Mouse (Mus musculus) embryonic facial prominence, embryonic 15.5 days (tissue): ENCODE data around the gene Glyatl3. TPM values are rescaled to one million over a fixed set of nuclear protein-coding genes. Genes with fewer than 3 reads are reported as not detected.

Experiments used
- ATAC-seq: fragments of 200-750 bp; cut with Nextera tagmentation; 2 replicates; pipeline ENCODE4 v1.8.0; 2017; ENCODE audit warnings: low read depth, moderate TSS enrichment; ENCODE audit not compliant: insufficient number of reproducible peaks, low FRiP score, low TSS enrichment
- H3K27ac ChIP-seq: fragments of 300-500 bp; sonication (generic); replicated peaks from 2 replicates; pipeline ENCODE4 v1.5.1; 2015; ENCODE audit warnings: mild to moderate bottlenecking, inconsistent platforms
- H3K27me3 ChIP-seq: fragments of 300-500 bp; sonication (generic); 2 replicates; pipeline ENCODE4 v1.6.1; 2015; ENCODE audit warnings: inconsistent platforms
- H3K36me3 ChIP-seq: fragments of 300-500 bp; sonication (generic); 2 replicates; pipeline ENCODE4 v1.6.1; 2015; ENCODE audit warnings: mild to moderate bottlenecking, inconsistent platforms
- H3K4me1 ChIP-seq: fragments of 300-500 bp; sonication (generic); 2 replicates; pipeline ENCODE4 v1.6.1; 2015; ENCODE audit warnings: inconsistent platforms
- H3K4me2 ChIP-seq: fragments of 300-500 bp; sonication (generic); replicated peaks from 2 replicates; pipeline ENCODE4 v1.6.1; 2015; ENCODE audit warnings: mild to moderate bottlenecking, inconsistent platforms
- H3K4me3 ChIP-seq: fragments of 300-500 bp; sonication (generic); replicated peaks from 2 replicates; pipeline ENCODE4 v1.5.1; 2015; ENCODE audit warnings: mild to moderate bottlenecking, inconsistent platforms
- H3K9ac ChIP-seq: fragments of 300-500 bp; sonication (generic); 2 replicates; pipeline ENCODE4 v1.6.1; 2015; ENCODE audit warnings: inconsistent platforms
- H3K9me3 ChIP-seq: fragments of 300-500 bp; sonication (generic); replicated peaks from 2 replicates; pipeline ENCODE4 v1.6.1; 2016; ENCODE audit warnings: inconsistent platforms
- WGBS: fragments of 180-500 bp; shearing (Covaris S2); methylation state at CpG from one replicate; pipeline ENCODE4 v1.1.7; 2015; 5-methylcytosine and 5-hydroxymethylcytosine counted together
- polyA plus RNA-seq: library from polyadenylated mRNA; unstranded; fragments of >200 nt; fragmentation: Nextera tagmentation; extraction: Ambion mirVana; gene quantifications from 2 replicates; pipeline ENCODE4 v1.2.1, GENCODE M21; 2015

The Glyatl3 gene
- 0.45 and 1.7 TPM in 2 replicates for polyA plus RNA-seq

DNA sequence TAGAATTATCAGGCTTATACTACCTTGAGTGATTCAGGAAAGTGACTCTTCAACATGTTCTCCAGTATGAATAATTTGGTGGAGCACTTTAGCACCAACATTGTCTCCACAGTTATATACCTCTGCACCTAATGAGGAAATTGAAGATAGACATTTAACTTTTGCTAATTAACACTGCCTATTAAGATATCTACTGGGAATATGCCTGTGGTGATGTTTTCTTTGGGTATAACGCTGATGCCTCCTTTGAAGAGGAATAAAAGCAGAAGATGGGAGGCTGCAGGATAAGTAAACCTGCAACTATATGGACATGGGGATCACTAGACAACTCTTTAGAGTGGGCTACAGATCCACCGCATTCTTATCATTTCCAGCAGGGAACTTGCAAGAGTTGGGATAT lies at the start of gene Glyatl3:
Gene Glyatl3, minus strand, starts transcription at position 101 of the 400 bp plus-strand sequence.
- ATAC-seq = no peak
- Histone ChIP-seq H3K36me3 (no peaks in the 10 kb centered on the region), H3K4me3 (no peak within 1 kb of the TSS), H3K27me3 (no peaks in the 10 kb centered on the region), H3K4me2 (no peak within 1 kb of the TSS), H3K4me1 (no peaks in the 10 kb centered on the region), H3K27ac (no peak within 1 kb of the TSS), H3K9me3 (no peaks in the 10 kb centered on the region), H3K9ac (no peak within 1 kb of the TSS)
- WGBS = 95% methylated on average over 2 of the region's 2 CpGs

DNA sequence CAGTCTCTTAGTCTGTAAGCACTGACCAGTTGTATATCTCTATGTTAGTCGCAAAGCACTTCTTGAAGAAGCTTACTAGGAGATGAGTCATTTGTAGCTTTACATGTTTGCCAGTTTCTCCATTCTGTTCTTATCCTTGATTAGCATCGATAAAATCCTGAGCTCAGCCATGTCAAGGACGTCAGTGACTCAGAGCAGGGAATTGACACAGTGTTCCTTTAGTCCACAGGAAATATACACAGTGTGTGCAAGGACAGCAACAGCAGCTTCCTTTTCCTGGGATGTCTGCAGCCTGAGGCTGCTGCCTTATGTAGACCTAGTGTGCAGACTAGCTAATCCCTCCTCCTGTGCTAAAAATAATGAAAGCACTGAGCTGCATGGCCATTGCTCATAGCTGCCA lies 34.4 kb upstream of the Glyatl3 start:
- Histone ChIP-seq H3K4me3 (no peak overlapping the region), H3K9me3 (no peaks in the 10 kb centered on the region), H3K27me3 (no peaks in the 10 kb centered on the region), H3K9ac (no peak overlapping the region), H3K4me1 (no peaks in the 10 kb centered on the region), H3K4me2 (no peak overlapping the region), H3K36me3 (peaks cover 29% of the 10 kb centered on the region), H3K27ac (no peak overlapping the region)
- 89% methylated on average over 3 of the region's 3 CpGs for WGBS
- ATAC-seq = no peak

DNA sequence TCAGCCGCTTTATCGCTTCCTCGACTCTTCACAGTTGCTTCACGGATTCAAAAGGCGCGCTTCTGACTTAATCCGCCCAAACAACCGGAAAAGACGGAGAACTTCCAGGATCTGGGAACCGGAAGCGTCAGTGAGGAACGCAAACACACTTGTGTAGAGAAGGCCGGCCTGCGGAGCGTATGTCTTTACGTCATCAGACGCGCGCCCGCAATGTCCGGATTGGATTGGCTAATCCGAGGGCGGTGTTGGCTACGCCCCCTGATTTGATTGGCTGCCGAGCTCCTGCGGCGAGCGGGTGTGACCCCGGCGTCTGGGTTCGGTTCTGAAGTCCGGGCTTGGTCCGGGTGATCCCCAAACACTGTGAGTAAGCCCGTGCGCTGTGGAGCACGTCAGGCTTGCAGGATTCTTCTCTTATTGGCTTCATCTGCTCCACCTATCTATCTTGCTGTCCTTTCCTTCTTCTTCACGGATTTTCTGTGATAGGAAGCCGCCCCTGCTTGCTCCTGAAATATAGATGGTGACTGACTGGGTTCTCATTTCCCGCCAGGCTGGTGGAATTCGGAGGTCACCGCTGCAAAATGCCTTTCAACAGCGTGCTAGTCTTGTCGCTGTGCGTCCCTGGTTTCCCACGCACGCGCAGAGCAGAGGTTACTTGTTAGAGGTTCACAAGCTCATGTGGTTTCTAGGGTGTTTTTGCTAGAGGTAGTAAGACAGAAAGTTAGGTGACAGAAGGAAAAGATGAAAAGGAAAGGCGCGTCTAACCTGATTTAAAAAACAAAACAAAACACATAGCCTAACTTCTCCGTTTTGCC lies 20.5 kb upstream of the Glyatl3 start, which contains the start of the genes Mut and Cenpq:
Gene Mut, plus strand, starts transcription at position 266 of the 812 bp plus-strand sequence.
Gene Cenpq, minus strand, starts transcription at position 628 of the 812 bp plus-strand sequence.
- Histone ChIP-seq H3K4me2 (peak within 1 kb of the TSS; percentile 66), H3K27ac (peak within 1 kb of the TSS; percentile 97), H3K4me1 (peaks cover 9% of the 10 kb centered on the region), H3K36me3 (0 out of 2 replicates have a peak, but pooled peaks cover 16% of the 10 kb centered on the region), H3K4me3 (peak within 1 kb of the TSS; percentile 81), H3K9me3 (no peaks in the 10 kb centered on the region), H3K9ac (peak within 1 kb of the TSS; percentile 54), H3K27me3 (no peaks in the 10 kb centered on the region)
- peak; percentile 100 for ATAC-seq
- under 1% methylated on average over 50 of the region's 50 CpGs for WGBS

DNA sequence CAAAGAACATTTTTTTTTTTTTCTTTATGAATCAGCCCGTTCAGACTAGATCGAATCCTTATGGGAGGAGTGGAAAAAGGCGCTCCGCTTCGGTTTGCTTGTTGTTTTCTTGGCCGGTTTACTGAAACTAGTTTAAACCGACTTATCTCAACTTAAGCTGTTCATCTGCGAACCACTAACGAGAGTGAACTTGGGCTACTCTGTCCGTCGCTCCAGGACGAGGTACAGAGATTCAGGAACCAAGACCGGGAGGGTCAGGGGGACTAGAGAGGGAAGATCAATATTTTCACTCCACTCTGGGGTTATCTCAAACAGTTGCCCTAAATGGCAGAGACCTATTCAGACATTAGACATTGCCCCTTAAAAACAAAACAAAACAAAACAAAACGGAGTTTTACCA lies 19.8 kb upstream of the Glyatl3 start:
- no peak overlapping the region for H3K27ac ChIP-seq
- no peak for ATAC-seq

DNA sequence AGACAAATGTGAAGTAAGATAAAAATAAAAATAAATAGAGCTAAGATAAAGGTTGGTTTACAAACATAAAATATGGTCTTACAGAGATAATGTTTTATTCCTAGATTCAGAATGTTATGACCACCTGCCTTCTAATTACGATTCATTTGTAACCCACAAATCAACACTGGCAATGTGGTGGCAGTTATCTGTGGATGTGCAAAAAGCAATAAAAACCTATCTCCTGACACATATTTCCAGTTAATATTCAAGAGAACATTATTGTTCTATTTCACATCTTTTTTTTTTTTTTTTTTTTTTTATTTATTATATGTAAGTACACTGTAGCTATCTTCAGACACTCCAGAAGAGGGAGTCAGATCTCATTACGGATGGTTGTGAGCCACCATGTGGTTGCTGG lies 1.3 kb upstream of the Glyatl3 start:
- no peaks in the 10 kb centered on the region for H3K27me3 ChIP-seq
- H3K4me2 ChIP-seq = no peak overlapping the region
- no peak overlapping the region for H3K4me3 ChIP-seq
- no peak overlapping the region for H3K9ac ChIP-seq
- no peak overlapping the region for H3K27ac ChIP-seq
- 96% methylated on average over 2 of the region's 2 CpGs for WGBS
- ATAC-seq = no peak
- H3K36me3 ChIP-seq = no peaks in the 10 kb centered on the region
- H3K4me1 ChIP-seq = no peaks in the 10 kb centered on the region
- H3K9me3 ChIP-seq = no peaks in the 10 kb centered on the region

More for the DNA sequence above, 19.8 kb upstream of the Glyatl3 start:
- peak overlapping the region; percentile 21; the same call in 1 of the 2 replicates for H3K9ac ChIP-seq
- H3K36me3 ChIP-seq = 0 out of 2 replicates have a peak, but pooled peaks cover 16% of the 10 kb centered on the region
- no peaks in the 10 kb centered on the region for H3K27me3 ChIP-seq
- H3K4me2 ChIP-seq = peak overlapping the region; percentile 66
- WGBS = 0% methylated on average over 14 of the region's 14 CpGs
- H3K4me1 ChIP-seq = peaks cover 9% of the 10 kb centered on the region
- H3K9me3 ChIP-seq = no peaks in the 10 kb centered on the region
- H3K4me3 ChIP-seq = peak overlapping the region; percentile 81

DNA sequence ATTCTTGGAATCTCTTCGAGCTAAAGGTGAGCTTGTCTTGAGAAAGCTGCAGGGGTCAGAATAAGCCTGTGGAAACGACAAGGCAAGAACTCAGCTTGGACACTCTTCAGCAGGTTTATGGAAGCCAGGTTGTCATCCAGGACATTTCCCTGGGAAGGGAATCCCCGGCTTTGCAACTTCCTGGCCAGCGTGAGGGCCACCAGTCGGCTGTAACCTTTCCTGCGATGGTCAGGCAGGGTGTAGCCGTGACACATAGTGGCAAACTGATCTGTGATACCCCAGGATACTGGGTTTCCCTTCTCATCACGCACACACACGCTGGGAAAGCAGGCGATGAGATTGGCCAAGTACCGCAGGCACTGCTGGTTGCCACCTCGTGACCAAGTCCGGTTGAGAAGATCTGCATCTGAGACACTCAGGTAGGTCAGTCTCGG lies 9.4 kb downstream of the Glyatl3 start:
- Histone ChIP-seq H3K36me3 (no peaks in the 10 kb centered on the region), H3K9me3 (no peaks in the 10 kb centered on the region), H3K4me1 (0 out of 2 replicates have a peak, but pooled peaks cover 2% of the 10 kb centered on the region), H3K27me3 (no peaks in the 10 kb centered on the region), H3K9ac (no peak overlapping the region), H3K27ac (no peak overlapping the region), H3K4me2 (peak overlapping the region; percentile 34), H3K4me3 (no peak overlapping the region)
- no peak for ATAC-seq
- WGBS = 13% methylated on average over 14 of the region's 14 CpGs

DNA sequence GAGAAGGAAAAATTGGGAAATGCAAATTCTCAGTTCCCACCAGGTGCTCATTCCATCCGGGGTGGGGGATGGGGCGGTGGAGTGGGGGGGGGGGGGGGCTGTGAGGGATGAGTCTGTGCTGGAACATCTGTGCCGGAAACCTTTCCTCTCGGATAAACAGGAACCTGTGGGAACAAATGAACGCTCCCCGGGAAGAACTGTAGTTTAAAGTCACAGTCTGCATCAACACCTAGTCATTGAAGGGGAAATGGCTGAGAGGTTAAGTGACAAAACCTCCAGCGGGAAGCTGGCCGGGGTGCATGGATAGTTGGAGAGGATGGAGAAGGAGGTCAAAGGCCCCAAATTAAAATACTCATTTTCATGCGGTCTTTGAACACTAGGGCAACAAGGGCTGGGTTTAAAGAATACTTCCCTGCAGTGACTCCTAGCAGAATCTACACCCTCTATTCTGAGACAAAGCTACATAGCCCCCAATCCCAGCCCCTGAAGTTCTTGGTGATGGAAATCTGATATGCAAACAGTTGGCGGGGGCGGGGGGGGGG lies 10.0 kb downstream of the Glyatl3 start:
- no peak for ATAC-seq
- H3K4me2 ChIP-seq = no peak overlapping the region
- WGBS = 10% methylated on average over 11 of the region's 11 CpGs

DNA sequence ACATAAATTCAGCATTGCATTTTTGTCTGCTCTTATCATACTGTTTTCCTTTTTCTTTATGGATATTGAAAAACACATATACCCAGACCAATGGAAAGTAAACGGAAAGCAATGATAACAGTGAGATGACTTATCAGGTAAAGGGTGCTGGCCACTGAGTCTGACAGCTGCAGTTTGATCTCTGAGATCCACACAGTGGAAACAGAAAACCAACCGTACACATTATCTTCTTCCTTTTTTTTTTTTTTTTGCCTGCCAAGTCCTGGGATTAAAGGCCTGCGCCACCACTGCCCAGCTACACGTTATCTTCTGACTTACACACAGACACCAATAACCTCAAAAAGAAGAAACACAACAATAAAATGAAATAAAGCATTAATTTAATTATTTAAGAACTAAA lies 10.8 kb downstream of the Glyatl3 start:
- Histone ChIP-seq H3K36me3 (no peaks in the 10 kb centered on the region), H3K9ac (no peak overlapping the region), H3K4me2 (no peak overlapping the region), H3K4me1 (0 out of 2 replicates have a peak, but pooled peaks cover 2% of the 10 kb centered on the region), H3K4me3 (no peak overlapping the region), H3K27me3 (no peaks in the 10 kb centered on the region), H3K27ac (no peak overlapping the region), H3K9me3 (no peaks in the 10 kb centered on the region)
- ATAC-seq = no peak
- 72% methylated on average over 4 of the region's 4 CpGs for WGBS

More for the DNA sequence above, 10.0 kb downstream of the Glyatl3 start:
- Histone ChIP-seq H3K4me3 (no peak overlapping the region), H3K36me3 (no peaks in the 10 kb centered on the region), H3K9me3 (no peaks in the 10 kb centered on the region), H3K27me3 (no peaks in the 10 kb centered on the region), H3K4me1 (0 out of 2 replicates have a peak, but pooled peaks cover 2% of the 10 kb centered on the region), H3K27ac (no peak overlapping the region), H3K9ac (no peak overlapping the region)

DNA sequence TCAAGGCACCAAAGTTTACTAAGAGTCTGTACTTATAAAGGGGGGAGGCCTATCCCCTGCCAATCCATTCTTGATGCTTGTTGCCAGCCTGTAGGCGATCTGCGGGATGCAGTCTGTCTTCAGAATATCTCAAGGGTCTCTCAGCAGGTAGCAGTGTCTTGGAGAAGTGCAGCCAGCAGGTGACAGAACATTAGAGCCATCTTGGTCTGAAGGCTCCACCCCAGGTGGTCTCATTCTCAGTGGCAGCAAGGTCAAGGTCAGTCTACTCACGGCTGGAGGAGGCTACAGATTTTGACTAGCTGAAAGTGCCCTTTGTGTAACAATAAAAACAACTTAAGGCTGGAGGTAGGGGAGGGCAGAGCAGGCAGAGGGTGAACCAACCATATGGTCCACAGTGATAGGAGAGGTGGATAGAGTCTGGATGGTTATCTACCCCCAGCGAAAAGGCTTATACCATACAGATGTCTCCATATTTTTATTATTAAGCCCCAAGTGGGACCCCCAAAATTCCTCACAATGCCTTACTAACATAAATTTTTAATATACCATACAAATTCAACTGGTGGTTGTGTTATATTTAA lies 14.3 kb downstream of the Glyatl3 start:
- no peak for ATAC-seq
- no peaks in the 10 kb centered on the region for H3K9me3 ChIP-seq
- no peak overlapping the region for H3K4me2 ChIP-seq
- H3K4me3 ChIP-seq = no peak overlapping the region
- no peaks in the 10 kb centered on the region for H3K27me3 ChIP-seq
- 27% methylated on average over 4 of the region's 4 CpGs for WGBS
- H3K4me1 ChIP-seq = 0 out of 2 replicates have a peak, but pooled peaks cover 2% of the 10 kb centered on the region
- H3K27ac ChIP-seq = no peak overlapping the region
- no peaks in the 10 kb centered on the region for H3K36me3 ChIP-seq
- no peak overlapping the region for H3K9ac ChIP-seq

DNA sequence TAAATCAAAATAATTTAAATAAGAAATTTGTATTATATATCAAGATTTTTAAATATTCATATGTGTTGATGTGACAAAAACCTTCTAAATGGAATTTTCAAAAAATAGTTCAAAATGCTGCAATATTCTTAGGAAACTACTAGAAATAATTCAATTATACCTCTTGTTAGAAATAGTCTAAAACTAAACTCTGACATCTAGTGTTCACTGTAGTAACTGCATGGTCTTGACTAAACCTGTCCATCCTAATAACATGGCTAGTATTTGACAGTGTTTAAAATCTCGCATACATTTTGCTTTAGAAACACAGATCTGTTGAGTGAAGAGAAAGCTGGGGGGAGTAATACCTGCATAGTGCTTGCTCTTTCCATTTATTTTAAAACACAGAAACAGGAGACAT lies 17.3 kb downstream of the Glyatl3 start:
- H3K9me3 ChIP-seq = no peaks in the 10 kb centered on the region
- no peaks in the 10 kb centered on the region for H3K27me3 ChIP-seq
- H3K9ac ChIP-seq = no peak overlapping the region
- H3K27ac ChIP-seq = no peak overlapping the region
- H3K36me3 ChIP-seq = no peaks in the 10 kb centered on the region
- no peak overlapping the region for H3K4me3 ChIP-seq
- ATAC-seq = no peak
- 62% methylated on average over 1 of the region's 1 CpGs for WGBS
- H3K4me2 ChIP-seq = no peak overlapping the region
- H3K4me1 ChIP-seq = no peaks in the 10 kb centered on the region

DNA sequence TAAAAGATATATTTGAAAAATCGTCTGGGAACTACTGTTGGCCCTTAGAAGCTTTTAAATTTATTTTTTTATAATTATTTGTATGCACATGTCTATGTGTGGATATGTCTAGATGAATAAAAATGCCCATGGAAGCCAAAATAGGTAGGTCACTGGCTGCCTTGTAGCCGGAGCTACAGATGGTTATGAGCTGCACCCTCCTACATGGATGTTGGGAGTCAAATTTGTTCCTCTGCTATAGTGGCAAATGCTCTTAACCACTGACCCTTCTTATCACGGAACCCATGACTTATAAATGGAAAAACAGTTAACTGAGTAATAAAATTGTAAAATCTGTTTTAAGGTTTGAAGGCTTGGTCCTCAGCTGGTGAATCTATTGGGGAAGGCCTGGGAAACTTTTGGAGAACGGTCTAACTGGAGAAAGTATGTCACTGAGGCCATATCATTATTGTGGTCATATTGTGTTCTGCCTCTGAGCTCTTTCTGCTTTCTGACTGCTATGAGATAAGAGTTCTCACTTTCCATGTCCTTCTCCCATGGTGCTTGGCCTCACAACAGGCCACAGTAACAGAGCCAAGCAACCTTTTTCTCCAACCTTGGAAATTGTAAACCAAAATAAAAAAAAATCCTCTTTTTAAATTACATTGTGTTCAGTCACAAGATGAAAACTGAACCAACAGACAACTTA lies 26.2 kb downstream of the Glyatl3 start:
- Histone ChIP-seq H3K27ac (no peak overlapping the region), H3K27me3 (no peaks in the 10 kb centered on the region), H3K4me2 (no peak overlapping the region), H3K36me3 (no peaks in the 10 kb centered on the region), H3K9me3 (no peaks in the 10 kb centered on the region), H3K9ac (no peak overlapping the region), H3K4me3 (no peak overlapping the region), H3K4me1 (no peaks in the 10 kb centered on the region)
- WGBS = 81% methylated on average over 4 of the region's 4 CpGs
- no peak for ATAC-seq
